Mouse (Mus musculus) midbrain, embryonic 11.5 days (tissue): Measurements from ENCODE around the gene Serbp1. TPM values are rescaled to one million over a fixed set of nuclear protein-coding genes. Genes with fewer than 3 reads are reported as not detected.

ENCODE experiments used
- ATAC-seq: fragments of 200-750 bp; cut with Nextera tagmentation; 2 replicates; pipeline ENCODE4 v1.8.0; 2017; ENCODE audit warnings: moderate TSS enrichment, moderate library complexity; ENCODE audit not compliant: low FRiP score
- DNase-seq: peaks from one replicate; pipeline ENCODE4 v3.0.0; 2015; ENCODE audit warnings: low spot score; ENCODE audit errors: missing footprints
- H3K27ac ChIP-seq: fragments of 300-500 bp; sonication (generic); 2 replicates; pipeline ENCODE4 v1.5.1; 2014; ENCODE audit warnings: low read depth, low read length
- H3K27me3 ChIP-seq: fragments of 300-500 bp; sonication (generic); 2 replicates; pipeline ENCODE4 v1.6.1; 2014; ENCODE audit warnings: mild to moderate bottlenecking, low read length, moderate library complexity, mixed read lengths; ENCODE audit not compliant: control insufficient read depth, insufficient read depth
- H3K36me3 ChIP-seq: fragments of 300-500 bp; sonication (generic); 2 replicates; pipeline ENCODE4 v1.6.1; 2014; ENCODE audit warnings: mild to moderate bottlenecking, low read length, moderate library complexity, mixed read lengths; ENCODE audit not compliant: control insufficient read depth, insufficient read depth
- H3K4me1 ChIP-seq: fragments of 300-500 bp; sonication (generic); 2 replicates; pipeline ENCODE4 v1.6.1; 2014; ENCODE audit warnings: low read length; ENCODE audit not compliant: control insufficient read depth, insufficient read depth
- H3K4me2 ChIP-seq: fragments of 300-500 bp; sonication (generic); 2 replicates; pipeline ENCODE4 v1.6.1; 2014; ENCODE audit warnings: mild to moderate bottlenecking, moderate library complexity
- H3K4me3 ChIP-seq: fragments of 300-500 bp; sonication (generic); 2 replicates; pipeline ENCODE4 v1.5.1; 2014; ENCODE audit warnings: low read depth, low read length
- H3K9ac ChIP-seq: fragments of 300-500 bp; sonication (generic); 2 replicates; pipeline ENCODE4 v1.6.1; 2014; ENCODE audit warnings: low read length
- H3K9me3 ChIP-seq: fragments of 300-500 bp; sonication (generic); 2 replicates; pipeline ENCODE4 v1.6.1; 2016; ENCODE audit warnings: low read length; ENCODE audit not compliant: control insufficient read depth
- WGBS: fragments of 180-500 bp; shearing (Covaris S2); extraction: QIAGEN DNeasy Blood & Tissue Kit; methylation state at CpG from one replicate; pipeline ENCODE4 v1.1.7; 2014; 5-methylcytosine and 5-hydroxymethylcytosine counted together
- polyA plus RNA-seq: library from polyadenylated mRNA; unstranded; fragments of >200 nt; fragmentation: Nextera tagmentation; extraction: Ambion mirVana; gene quantifications from 2 replicates; pipeline ENCODE4 v1.2.1, GENCODE M21; 2014

The Serbp1 gene
- polyA plus RNA-seq, 1 experiment from 2014 or later, result 547 TPM

DNA sequence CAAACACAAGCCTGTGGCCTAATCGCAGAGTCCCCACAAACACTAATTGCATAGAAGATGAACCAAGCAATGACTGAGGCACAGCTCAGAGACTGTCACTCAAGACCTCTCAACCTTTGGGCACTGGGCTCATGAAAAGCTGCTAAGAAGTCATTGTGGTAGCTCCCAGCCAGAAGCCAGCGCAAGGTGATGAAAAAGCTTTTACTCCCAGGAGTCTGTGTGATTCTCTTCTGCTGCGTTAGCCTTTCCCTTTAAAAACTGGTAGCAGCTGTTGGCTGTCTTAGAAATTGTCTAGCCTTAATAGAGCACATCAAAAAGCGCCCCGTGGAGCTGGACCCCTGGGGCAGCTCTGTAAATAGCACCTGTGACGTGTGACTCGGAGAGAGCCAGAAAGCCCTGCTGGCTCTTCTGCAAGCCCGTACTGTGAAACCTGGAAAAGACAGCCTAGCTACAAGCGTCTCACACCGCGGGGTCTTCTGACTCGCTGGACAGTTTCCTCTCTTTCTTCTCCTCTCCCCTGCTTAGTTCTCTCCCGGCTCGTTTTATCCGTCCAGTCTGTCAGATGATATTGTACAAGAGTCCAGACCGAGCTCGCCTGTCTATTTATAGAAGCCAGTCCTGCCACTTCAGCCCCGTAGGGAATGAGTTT, 9.4 kb upstream of the Serbp1 start:
- Histone ChIP-seq H3K27ac (no peak overlapping the region), H3K9me3 (no peaks in the 10 kb centered on the region), H3K4me3 (no peak overlapping the region), H3K27me3 (no peaks in the 10 kb centered on the region), H3K9ac (no peak overlapping the region), H3K36me3 (no peaks in the 10 kb centered on the region), H3K4me1 (peaks cover 5% of the 10 kb centered on the region), H3K4me2 (peak overlapping the region; percentile 24)
- 18% methylated on average over 18 of the region's 18 CpGs for WGBS
- peak; percentile 90 for DNase-seq
- ATAC-seq, result peak; percentile 84

- DNase-seq, result no peak
- Histone ChIP-seq H3K9ac (no peak overlapping the region), H3K4me1 (peaks cover 5% of the 10 kb centered on the region), H3K4me2 (no peak overlapping the region), H3K27ac (no peak overlapping the region), H3K27me3 (no peaks in the 10 kb centered on the region), H3K4me3 (no peak overlapping the region), H3K36me3 (no peaks in the 10 kb centered on the region), H3K9me3 (no peaks in the 10 kb centered on the region)
- WGBS, result 50% methylated on average over 9 of the region's 9 CpGs
- ATAC-seq, result no peak
These were observed 8.5 kb upstream of the Serbp1 start for GRCm38 (mm10) chr6:67229521-67229920.

GRCm38 (mm10) chr6:67229922-67230518, 8.0 kb upstream of the Serbp1 start:
- H3K9ac ChIP-seq, result no peak overlapping the region
- no peak overlapping the region for H3K27ac ChIP-seq
- peak; percentile 83 for DNase-seq
- H3K4me2 ChIP-seq, result no peak overlapping the region
- H3K4me1 ChIP-seq, result peaks cover 5% of the 10 kb centered on the region
- H3K36me3 ChIP-seq, result no peaks in the 10 kb centered on the region
- H3K27me3 ChIP-seq, result no peaks in the 10 kb centered on the region
- H3K4me3 ChIP-seq, result no peak overlapping the region
- 19% methylated on average over 11 of the region's 11 CpGs for WGBS
- no peaks in the 10 kb centered on the region for H3K9me3 ChIP-seq
- ATAC-seq, result no peak

DNA sequence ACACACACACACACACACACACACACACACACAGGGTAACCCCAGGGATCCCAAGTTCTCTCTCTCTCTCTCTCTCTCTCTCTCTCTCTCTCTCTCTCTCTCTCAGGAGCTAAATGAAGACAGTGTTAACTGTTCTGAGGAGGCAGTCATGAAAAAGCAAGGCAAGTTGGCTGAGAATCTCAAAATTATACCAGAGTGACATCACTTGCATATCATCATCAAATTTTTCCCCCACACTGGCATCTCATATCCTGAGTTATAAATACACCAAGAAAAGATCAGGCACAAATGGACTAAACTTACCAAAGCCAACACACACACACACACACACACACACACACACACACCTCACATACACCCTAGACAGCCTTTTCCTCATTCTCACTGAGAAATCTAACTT, 7.0 kb upstream of the Serbp1 start:
- H3K4me2 ChIP-seq, result no peak overlapping the region
- H3K4me1 ChIP-seq, result peaks cover 5% of the 10 kb centered on the region
- no peak for ATAC-seq
- H3K27me3 ChIP-seq, result no peaks in the 10 kb centered on the region
- H3K9ac ChIP-seq, result no peak overlapping the region
- peak; percentile 26 for DNase-seq
- no peak overlapping the region for H3K4me3 ChIP-seq
- H3K36me3 ChIP-seq, result no peaks in the 10 kb centered on the region
- H3K27ac ChIP-seq, result no peak overlapping the region
- no peaks in the 10 kb centered on the region for H3K9me3 ChIP-seq

DNA sequence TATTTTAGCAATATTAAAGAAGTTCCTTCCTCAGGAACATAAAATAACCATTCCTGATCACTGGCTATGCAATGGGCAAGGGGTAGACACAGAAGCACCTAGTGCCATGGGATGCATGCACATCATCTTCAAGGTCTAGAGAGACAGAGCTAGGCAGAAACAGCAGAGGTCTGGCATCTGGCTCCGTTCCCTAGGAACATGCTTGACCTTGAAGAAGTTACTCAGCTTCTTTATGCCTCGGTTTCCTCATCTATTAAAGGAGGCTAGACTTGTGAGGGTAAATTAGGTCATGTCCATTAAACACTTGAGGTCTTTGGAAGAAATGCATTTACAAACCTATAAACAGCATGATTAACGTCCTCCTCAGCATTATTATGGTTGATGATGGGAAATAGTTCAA, 2.3 kb upstream of the Serbp1 start:
- ATAC-seq (no peak), DNase-seq (no peak)

DNA sequence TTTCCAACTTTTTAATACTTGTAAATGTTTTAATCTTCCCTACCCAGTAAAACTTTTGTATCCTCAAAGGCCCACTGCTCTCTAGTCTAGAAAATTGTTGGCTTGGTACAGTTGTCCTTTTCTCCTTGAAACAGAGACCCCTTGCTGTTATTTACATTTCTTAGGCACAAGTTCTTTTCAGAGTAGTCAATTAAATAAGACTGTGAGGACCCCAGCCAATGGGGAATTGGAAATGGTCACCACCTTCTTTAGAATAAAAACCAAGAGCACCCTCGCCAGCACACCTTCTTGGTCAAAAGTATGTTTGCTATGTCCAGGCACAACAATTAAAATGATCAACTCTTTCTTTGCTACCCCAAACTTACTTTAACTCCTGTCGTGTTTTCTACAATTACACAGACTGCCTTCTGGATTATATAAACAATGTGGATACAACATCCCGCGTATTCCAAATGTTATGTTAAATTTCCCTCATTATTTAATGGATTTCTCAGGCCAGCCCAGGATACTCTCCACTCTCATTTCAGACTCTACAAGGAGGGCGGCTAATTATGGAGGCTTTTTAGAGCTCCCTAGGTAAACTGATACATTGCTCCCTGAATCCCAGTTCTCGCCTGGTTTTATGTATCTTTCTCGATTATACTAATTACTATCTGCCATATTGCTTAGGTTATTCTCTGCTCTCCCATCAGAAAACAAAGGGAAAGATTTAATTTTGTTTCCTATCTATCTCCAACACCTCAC, 1.3 kb upstream of the Serbp1 start:
- Histone ChIP-seq H3K27me3 (no peaks in the 10 kb centered on the region), H3K9ac (no peak overlapping the region), H3K4me3 (no peak overlapping the region), H3K27ac (no peak overlapping the region), H3K9me3 (no peaks in the 10 kb centered on the region), H3K4me1 (no peaks in the 10 kb centered on the region), H3K4me2 (no peak overlapping the region), H3K36me3 (no peaks in the 10 kb centered on the region)
- 86% methylated on average over 7 of the region's 7 CpGs for WGBS
- no peak for ATAC-seq
- no peak for DNase-seq

More for the DNA sequence above, 2.3 kb upstream of the Serbp1 start:
- no peaks in the 10 kb centered on the region for H3K9me3 ChIP-seq
- H3K4me3 ChIP-seq, result no peak overlapping the region
- no peaks in the 10 kb centered on the region for H3K4me1 ChIP-seq
- H3K27me3 ChIP-seq, result no peaks in the 10 kb centered on the region
- H3K9ac ChIP-seq, result no peak overlapping the region
- H3K36me3 ChIP-seq, result no peaks in the 10 kb centered on the region
- 89% methylated on average over 3 of the region's 3 CpGs for WGBS
- H3K27ac ChIP-seq, result no peak overlapping the region
- H3K4me2 ChIP-seq, result no peak overlapping the region

GRCm38 (mm10) chr6:67241263-67241662, 3.3 kb downstream of the Serbp1 start:
- no peaks in the 10 kb centered on the region for H3K27me3 ChIP-seq
- DNase-seq (peak; percentile 79), ATAC-seq (no peak)
- H3K4me2 ChIP-seq, result no peak overlapping the region
- WGBS, result 94% methylated on average over 3 of the region's 3 CpGs
- H3K4me1 ChIP-seq, result no peaks in the 10 kb centered on the region
- no peak overlapping the region for H3K9ac ChIP-seq
- H3K9me3 ChIP-seq, result no peaks in the 10 kb centered on the region
- no peaks in the 10 kb centered on the region for H3K36me3 ChIP-seq
- H3K27ac ChIP-seq, result no peak overlapping the region
- H3K4me3 ChIP-seq, result no peak overlapping the region

DNA sequence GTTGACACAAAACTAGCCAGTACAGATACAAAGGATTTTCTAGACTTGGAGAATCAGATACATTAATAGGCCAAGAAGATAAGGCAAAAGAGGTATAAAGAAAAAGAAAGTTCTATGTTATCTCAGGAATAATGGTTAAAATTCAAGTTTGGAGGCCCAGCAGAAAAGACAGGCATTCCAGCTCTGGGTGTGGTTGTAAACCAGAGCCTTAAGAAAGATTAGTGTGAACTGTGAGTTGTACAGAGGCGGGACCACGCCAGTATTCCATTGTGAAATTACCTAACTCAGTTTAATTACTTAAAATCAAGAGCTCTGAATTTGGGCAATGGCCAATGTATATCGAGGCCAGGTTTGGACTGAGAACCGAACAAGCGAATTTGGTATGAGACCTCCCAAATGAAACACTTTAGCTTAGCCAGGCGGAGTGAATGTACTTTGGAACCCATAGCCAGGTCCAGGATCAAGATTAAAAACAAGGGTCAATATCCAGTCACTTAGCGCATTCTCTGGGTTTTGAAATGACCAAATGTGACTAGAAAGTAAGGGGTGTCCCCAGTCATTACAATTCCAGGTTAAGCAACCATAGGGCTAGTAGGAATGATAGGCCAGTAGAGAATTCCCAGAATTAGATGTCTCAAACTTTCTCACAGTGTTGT, 5.9 kb downstream of the Serbp1 start:
- Histone ChIP-seq H3K4me2 (no peak overlapping the region), H3K27ac (no peak overlapping the region), H3K9me3 (no peaks in the 10 kb centered on the region), H3K4me1 (no peaks in the 10 kb centered on the region), H3K27me3 (no peaks in the 10 kb centered on the region), H3K4me3 (no peak overlapping the region), H3K36me3 (no peaks in the 10 kb centered on the region), H3K9ac (no peak overlapping the region)
- WGBS, result 90% methylated on average over 7 of the region's 7 CpGs
- ATAC-seq (no peak), DNase-seq (peak; percentile 23)

DNA sequence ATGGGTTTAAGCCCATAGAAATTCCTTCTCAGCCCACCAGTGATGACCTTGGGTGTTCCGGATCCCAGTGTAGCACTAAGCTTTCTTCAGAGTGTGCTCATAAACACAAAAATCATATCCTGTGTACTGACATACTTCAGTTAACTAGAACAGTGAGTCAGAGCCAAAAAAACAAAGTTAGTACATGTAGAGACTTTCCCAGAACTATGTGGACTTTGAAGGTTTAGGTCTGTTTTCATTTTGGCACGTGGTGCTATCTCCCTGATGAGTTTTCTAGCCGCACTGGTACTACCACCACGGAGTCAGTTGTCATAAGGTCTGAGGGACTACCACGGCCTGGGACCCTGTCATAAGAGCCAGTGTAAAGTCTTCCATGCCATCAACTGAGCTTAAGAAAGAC, 6.5 kb downstream of the Serbp1 start:
- H3K9ac ChIP-seq, result no peak overlapping the region
- H3K9me3 ChIP-seq, result no peaks in the 10 kb centered on the region
- no peaks in the 10 kb centered on the region for H3K36me3 ChIP-seq
- no peaks in the 10 kb centered on the region for H3K4me1 ChIP-seq
- DNase-seq, result no peak
- H3K4me2 ChIP-seq, result no peak overlapping the region
- no peak overlapping the region for H3K27ac ChIP-seq
- no peaks in the 10 kb centered on the region for H3K27me3 ChIP-seq
- ATAC-seq, result no peak
- 88% methylated on average over 5 of the region's 5 CpGs for WGBS
- no peak overlapping the region for H3K4me3 ChIP-seq
